ENCODE assay signal across 8 mouse cellular contexts in the genomic region with DNA sequence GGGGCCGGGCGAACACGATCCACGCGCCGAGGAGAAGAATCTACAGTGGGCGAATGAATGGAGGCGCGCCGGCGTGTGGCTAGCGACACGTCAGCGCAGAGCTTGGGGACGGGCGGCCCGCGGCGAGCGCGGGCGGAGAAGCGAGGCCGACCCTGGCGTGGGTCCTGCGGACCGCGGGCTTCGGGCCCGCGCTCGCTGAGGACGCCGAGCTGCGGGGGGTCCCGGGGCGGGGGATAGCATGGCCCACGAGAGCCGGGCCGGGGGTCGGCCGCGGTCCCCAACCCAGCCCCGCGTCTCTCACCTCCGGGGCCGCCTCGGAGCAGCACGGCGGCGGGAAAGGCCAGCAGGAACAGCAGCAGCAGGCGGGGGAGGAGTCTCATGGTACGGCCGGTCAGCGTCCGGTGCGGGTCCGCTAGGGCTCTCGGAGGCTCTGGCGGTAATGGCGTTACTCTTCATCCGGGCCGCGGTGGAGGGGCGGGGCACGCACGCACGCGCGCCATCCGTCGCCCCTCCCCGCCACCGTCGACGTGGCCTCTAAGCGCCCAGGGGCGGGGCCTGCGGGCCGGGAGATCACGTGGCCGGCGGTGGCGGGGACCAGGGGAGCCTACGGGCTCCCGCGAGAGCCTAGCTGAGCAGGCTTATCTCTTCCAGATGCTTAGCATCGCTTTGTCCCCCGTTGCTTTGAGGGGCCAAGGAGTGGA. TPM values are rescaled to one million over a fixed set of nuclear protein-coding genes. Genes with fewer than 3 reads are reported as not detected.
A peak's percentile ranks its signal among the peaks of the same experiment; 100 is the strongest.
DNase-seq lines count a peak whose midpoint lies in the region; ATAC-seq and TF ChIP-seq lines count a peak whose summit lies in the region.

A gene (minus strand): TSS at position 514 of the 701 bp plus-strand sequence.

- peaks cover 4% of the 10 kb centered on the region for H3K27me3 ChIP-seq in Patski
- H3K27me3 ChIP-seq in hindbrain, embryonic 13.5 days, result no peaks in the 10 kb centered on the region

- CTCF ChIA-PET in Patski (lab: Charles Lee), result interaction anchor here (1.7 kb wide), 1 partner anchor 11 kb away, joined by 4 read pairs; no protein-coding TSS in a partner anchor

- H3K36me3 ChIP-seq in hindbrain, embryonic 13.5 days, result peaks cover 26% of the 10 kb centered on the region

- in situ Hi-C loops in Patski (cut with MboI; ENCODE audit: low pct_unique_long_range_greater_than_20kb), result no loop called here

- H3K27ac ChIP-seq in hindbrain, embryonic 13.5 days, result peak within 1 kb of the TSS; percentile 96

- POLR2A ChIA-PET in Patski (lab: Charles Lee), result interaction anchor here (0.5 to 1.4 kb wide), 2 partner anchors 30 to 44 kb away, joined by 3 to 4 read pairs; no protein-coding TSS in a partner anchor

- peak; percentile 35 for DNase-seq in Patski (ENCODE audit: low read depth, low spot score)
- DNase-seq in cerebellum, postnatal 14 days, result peak; percentile 98 to 99
- peak; percentile 89 to 94 for DNase-seq in frontal cortex, postnatal 14 days (ENCODE audit: low spot score in 2 of 2)
- peak; percentile 90 for DNase-seq in layer of hippocampus, postnatal 25 days (ENCODE audit: extremely low spot score in 1 of 2, low spot score in 1 of 2)
- DNase-seq in lung, postnatal 25 days (ENCODE audit: low spot score), result peak; percentile 96
- DNase-seq in retina, embryonic 14.5 days (ENCODE audit: low spot score), result peak; percentile 95
- peak; percentile 99 for DNase-seq in thymus, postnatal 4 days

- H3K9me3 ChIP-seq in hindbrain, embryonic 13.5 days, result no peaks in the 10 kb centered on the region

- peak within 1 kb of the TSS; percentile 89 for H3K4me3 ChIP-seq in hindbrain, embryonic 13.5 days

- ATAC-seq in Patski, result peak; percentile 85
- ATAC-seq in hindbrain, embryonic 13.5 days (ENCODE audit: low FRiP score), result peak; percentile 99

- TF ChIP-seq CTCF in Patski (IDR thresholded peaks at IDR 0.05), result no peak

- peak within 1 kb of the TSS; percentile 69 for H3K4me2 ChIP-seq in hindbrain, embryonic 13.5 days

- under 1% methylated on average over 82 of the region's 89 CpGs for WGBS in hindbrain, embryonic 13.5 days

- H3K4me1 ChIP-seq in hindbrain, embryonic 13.5 days (replicated peaks), result peaks cover 17% of the 10 kb centered on the region

- H3K9ac ChIP-seq in hindbrain, embryonic 13.5 days, result peak within 1 kb of the TSS; percentile 95

RNA-seq across cellular contexts. Expression of the gene that starts here (rescaled TPM):
- polyA plus RNA-seq in Patski (2021), result 95.7 TPM
- 67.2 and 70.0 TPM in 2 replicates for polyA plus RNA-seq in hindbrain, embryonic 13.5 days (2015; fragmentation: Nextera tagmentation; extraction: Ambion mirVana)
- total RNA-seq in layer of hippocampus, postnatal 25 days (2021), result 10 to 100 TPM; 80.0 to 81.9 TPM

Comparison
In these comparisons a context has a peak if more than half of its experiments do, and no peak if none do; other contexts are left out.
1. Peak in every context shown above with its lines: DNase-seq, ATAC-seq, H3K4me3 ChIP-seq and H3K27ac ChIP-seq.
2. DNase-seq: peak in every context shown above with its lines; median percentile 99 in thymus, postnatal 4 days; 98 in cerebellum, postnatal 14 days; 96 in lung, postnatal 25 days; 95 in retina, embryonic 14.5 days; 92 in frontal cortex, postnatal 14 days; 90 in layer of hippocampus, postnatal 25 days; 35 in Patski.